Mouse (Mus musculus): ENCODE measurements at regions not wholly inside any gene's neighbourhood (a gene's known extent, or its start where the extent isn't known, plus 50 kb on each side); places are given as distances from the start of the nearest gene placed in this dataset.

DNA sequence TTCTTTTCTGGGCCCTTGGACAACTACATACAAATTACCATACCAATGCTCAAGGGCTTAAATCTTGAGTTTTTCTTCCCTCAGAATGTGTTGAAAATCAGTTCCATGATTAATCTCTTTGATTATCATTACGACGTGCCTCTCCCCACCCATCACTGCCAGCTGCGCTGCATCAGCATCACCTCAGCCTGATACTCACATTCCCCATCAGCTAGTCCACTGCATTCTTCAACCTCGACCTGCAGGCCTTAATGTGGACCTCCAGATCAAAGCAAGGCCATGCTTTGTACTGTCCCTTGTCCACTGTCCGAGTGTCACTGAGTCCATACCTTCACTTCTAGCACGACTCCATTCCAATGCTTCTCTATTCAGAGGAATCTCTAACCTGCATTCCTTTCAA, 50.3 kb upstream of the Arhgap11a start:
- no peaks in the 10 kb centered on the region for H3K27me3 ChIP-seq (ENCODE audit: control insufficient read depth, insufficient read depth, insufficient read length)
- H3ac ChIP-seq (ENCODE audit: control insufficient read depth, insufficient read length, low read depth) = no peak overlapping the region
- no peak for TF ChIP-seq USF1 (IDR thresholded peaks at IDR 0.05; ENCODE audit: low read depth)
- H3K4me3 ChIP-seq (ENCODE audit: insufficient read depth, poor library complexity, severe bottlenecking) = no peak overlapping the region
- H3K79me3 ChIP-seq (ENCODE audit: low read depth) = no peaks in the 10 kb centered on the region
- no peaks in the 10 kb centered on the region for H3K36me3 ChIP-seq (ENCODE audit: control insufficient read depth, insufficient read depth)
- no peaks in the 10 kb centered on the region for H3K79me2 ChIP-seq (ENCODE audit: control insufficient read depth, insufficient read depth)
